Mouse (Mus musculus): ENCODE data around the gene Ankrd50.

GRCm38 (mm10) chr3:38435828-38436227 lies 48.8 kb downstream of the Ankrd50 start:
- TF ChIP-seq CTCF (conservative IDR thresholded peaks at IDR 0.05; ENCODE audit: low read length) (no peak), POU5F1 (IDR thresholded peaks at IDR 0.05; ENCODE audit: borderline replicate concordance, low read length) (no peak), NANOG (IDR thresholded peaks at IDR 0.05; ENCODE audit: borderline replicate concordance, low read length) (no peak)

Data from E14TG2a.4 (cell line).